17 mouse cellular contexts compared by ENCODE assay signal in genomic region chr2:64462466-64463114, GRCm38 (mm10).
DNase-seq lines count a peak whose midpoint lies in the region; ATAC-seq and TF ChIP-seq lines count a peak whose summit lies in the region.
"Had no signal": no experiment of that assay in that cellular context is flagged by ENCODE, and none has a peak within 500 bp of the region (broad histone marks: within the 10 kb centered on the region; RNA-seq: fewer than 3 reads in every experiment).

No protein-coding gene starts in this region.

- no peak overlapping the region for H3K4me3 ChIP-seq in kidney, postnatal 0 days (replicated peaks; ENCODE audit: low read depth, low read length)
- no peak overlapping the region for H3K4me3 ChIP-seq in forebrain, embryonic 15.5 days
- H3K4me3 ChIP-seq in neural tube, embryonic 13.5 days: no peak overlapping the region
- H3K4me3 ChIP-seq: heart, embryonic 10.5 days; lung, embryonic 15.5 days had no signal

- H3K4me1 ChIP-seq in kidney, postnatal 0 days (replicated peaks; ENCODE audit: insufficient read depth, low read length): no peaks in the 10 kb centered on the region
- H3K4me1 ChIP-seq in forebrain, embryonic 15.5 days: 0 out of 2 replicates have a peak, but pooled peaks cover 4% of the 10 kb centered on the region
- peaks cover 23% of the 10 kb centered on the region for H3K4me1 ChIP-seq in neural tube, embryonic 13.5 days (replicated peaks)
- H3K4me1 ChIP-seq: heart, embryonic 10.5 days; lung, embryonic 15.5 days had no signal

- WGBS in kidney, postnatal 0 days: 52% methylated on average over 8 of the region's 8 CpGs
- WGBS in forebrain, embryonic 15.5 days: 39% methylated on average over 8 of the region's 8 CpGs
- 29% methylated on average over 8 of the region's 8 CpGs for WGBS in neural tube, embryonic 13.5 days

- H3K9ac ChIP-seq in kidney, postnatal 0 days (ENCODE audit: low read depth, low read length): no peak overlapping the region
- H3K9ac ChIP-seq in forebrain, embryonic 15.5 days (replicated peaks): no peak overlapping the region
- no peak overlapping the region for H3K9ac ChIP-seq in neural tube, embryonic 13.5 days
- H3K9ac ChIP-seq: lung, embryonic 15.5 days had no signal

- no peak for TF ChIP-seq CTCF in kidney, postnatal 0 days (IDR thresholded peaks at IDR 0.05; ENCODE audit: low read depth)
- no peak for TF ChIP-seq CTCF in brain, embryonic 14.5 days (IDR thresholded peaks at IDR 0.05; ENCODE audit: borderline replicate concordance, extremely low read depth, insufficient read depth, insufficient read length)

- H3K4me2 ChIP-seq in kidney, postnatal 0 days (ENCODE audit: low read length): no peak overlapping the region
- H3K4me2 ChIP-seq in forebrain, embryonic 15.5 days (replicated peaks): no peak overlapping the region
- no peak overlapping the region for H3K4me2 ChIP-seq in neural tube, embryonic 13.5 days
- H3K4me2 ChIP-seq: lung, embryonic 15.5 days had no signal

- H3K27me3 ChIP-seq in kidney, postnatal 0 days (ENCODE audit: insufficient read depth, low read length): no peaks in the 10 kb centered on the region
- peaks cover 32% of the 10 kb centered on the region for H3K27me3 ChIP-seq in forebrain, embryonic 15.5 days
- no peaks in the 10 kb centered on the region for H3K27me3 ChIP-seq in neural tube, embryonic 13.5 days
- H3K27me3 ChIP-seq: lung, embryonic 15.5 days had no signal

- H3K27ac ChIP-seq in kidney, postnatal 0 days: no peak overlapping the region
- H3K27ac ChIP-seq in forebrain, embryonic 15.5 days (replicated peaks): no peak overlapping the region
- peak overlapping the region; percentile 42; the same call in 1 of the 2 replicates for H3K27ac ChIP-seq in neural tube, embryonic 13.5 days (replicated peaks)
- H3K27ac ChIP-seq: heart, embryonic 10.5 days; lung, embryonic 15.5 days had no signal

- ATAC-seq in kidney, postnatal 0 days (replicated peaks; ENCODE audit: low FRiP score, low read depth): no peak
- ATAC-seq in forebrain, embryonic 15.5 days (replicated peaks): peak; percentile 61
- ATAC-seq in neural tube, embryonic 13.5 days (ENCODE audit: low read depth): peak; percentile 89
- ATAC-seq in cerebellum, adult (ENCODE audit: insufficient number of reproducible peaks, low FRiP score, low TSS enrichment): no peak

- H3K36me3 ChIP-seq in kidney, postnatal 0 days (ENCODE audit: insufficient read depth, low read length): no peaks in the 10 kb centered on the region
- H3K36me3 ChIP-seq in forebrain, embryonic 15.5 days: no peaks in the 10 kb centered on the region
- H3K36me3 ChIP-seq in neural tube, embryonic 13.5 days: no peaks in the 10 kb centered on the region
- H3K36me3 ChIP-seq: G1E; heart, embryonic 10.5 days; lung, embryonic 15.5 days had no signal

- TF ChIP-seq POLR2A in brain, embryonic 14.5 days (IDR thresholded peaks at IDR 0.05; ENCODE audit: borderline replicate concordance, extremely low read depth, insufficient read depth, insufficient read length, poor library complexity, severe bottlenecking): no peak

- no peaks in the 10 kb centered on the region for H3K9me3 ChIP-seq in kidney, postnatal 0 days (replicated peaks; ENCODE audit: low read length)
- H3K9me3 ChIP-seq in forebrain, embryonic 15.5 days: no peaks in the 10 kb centered on the region
- no peaks in the 10 kb centered on the region for H3K9me3 ChIP-seq in neural tube, embryonic 13.5 days
- H3K9me3 ChIP-seq: heart, embryonic 10.5 days; lung, embryonic 15.5 days had no signal

- DNase-seq in kidney, postnatal 0 days (ENCODE audit: low spot score): peak; percentile 46
- DNase-seq in kidney, adult 8-10 months: no peak
- peak; percentile 77 for DNase-seq in brain, embryonic 14.5 days (ENCODE audit: low read depth)
- no peak for DNase-seq in cerebellum, postnatal 36 days
- DNase-seq: adrenal gland, postnatal 25 days; cerebellum, adult 11 months; gastrocnemius, postnatal 10 days; heart, postnatal 36 days; kidney, adult 11 months; liver; right cerebral cortex, postnatal 14 days had no signal

Comparison
In these comparisons a context has a peak if more than half of its experiments do, and no peak if none do; other contexts are left out.
1. DNase-seq: peak in kidney, postnatal 0 days (single experiment) and brain, embryonic 14.5 days (single experiment); none in kidney, adult 8-10 months (0 of 2) and cerebellum, postnatal 36 days (0 of 2).
2. ATAC-seq: peak in forebrain, embryonic 15.5 days (single experiment) and neural tube, embryonic 13.5 days (single experiment); none in kidney, postnatal 0 days (single experiment) and cerebellum, adult (single experiment).